Mouse (Mus musculus) lung, adult 2 months (tissue): Measurements from ENCODE around the gene Gm36210. TPM values are rescaled to one million over a fixed set of nuclear protein-coding genes. Genes with fewer than 3 reads are reported as not detected.
A peak's percentile ranks its signal among the peaks of the same experiment; 100 is the strongest.

ENCODE experiments used
- DNase-seq: peaks from one replicate; pipeline ENCODE4 v3.0.0; 2022
- H3K4me1 ChIP-seq: fragments of 200-500 bp; 2 replicates; pipeline ENCODE4 v1.6.1; 2011; ENCODE audit warnings: low read length; ENCODE audit not compliant: control insufficient read depth, insufficient read depth
- H3K4me3 ChIP-seq: fragments of 200-500 bp; replicated peaks from 2 replicates; pipeline ENCODE3; 2011; ENCODE audit warnings: low read depth, mild to moderate bottlenecking, control low read depth, low read length; ENCODE audit errors: extremely low read depth
- CTCF ChIP-seq: fragments of 200-500 bp; IDR thresholded peaks from 2 replicates; pipeline ENCODE4 v1.5.1; 2011; ENCODE audit warnings: mild to moderate bottlenecking, low read length, control low read depth; ENCODE audit not compliant: insufficient read depth
- POLR2A ChIP-seq: fragments of 200-500 bp; IDR thresholded peaks from 2 replicates; pipeline ENCODE4 v1.6.1; 2011; ENCODE audit warnings: low read depth, mild to moderate bottlenecking, control low read depth, low read length, borderline replicate concordance; ENCODE audit errors: extremely low read depth
- WGBS: fragments of 180-500 bp; shearing (Covaris S2); methylation state at CpG from one replicate; pipeline ENCODE4 v1.1.7; 2018; 5-methylcytosine and 5-hydroxymethylcytosine counted together
- polyA plus RNA-seq: library from polyadenylated mRNA; depleted of rRNA; stranded (reverse); fragments of >200 nt; gene quantifications from 2 replicates; pipeline ENCODE4 v1.2.3, GENCODE M21; 2012; rRNA removed

Gene Gm36210
- 0.15 and 0.20 TPM in 2 replicates for polyA plus RNA-seq

- WGBS, result 75% methylated on average over 10 of the region's 10 CpGs
- DNase-seq, result no peak
- TF ChIP-seq POLR2A, result no peak
- TF ChIP-seq CTCF, result no peak
- Histone ChIP-seq H3K4me1 (no peaks in the 10 kb centered on the region), H3K4me3 (no peak within 1 kb of the TSS)
Measured at GRCm38 (mm10) chr7:4906466-4906950, at the start of gene Gm36210. Gene Gm36210 (minus strand): TSS chr7:4906516.

GRCm38 (mm10) chr7:4953815-4954445, 47.6 kb upstream of the Gm36210 start:
- TF ChIP-seq CTCF, result no peak
- no peak for TF ChIP-seq POLR2A
- Histone ChIP-seq H3K4me1 (peaks cover 2% of the 10 kb centered on the region), H3K4me3 (no peak overlapping the region)
- 26% methylated on average over 10 of the region's 10 CpGs for WGBS
- no peak for DNase-seq

- no peak overlapping the region for H3K4me3 ChIP-seq
- H3K4me1 ChIP-seq, result peaks cover 2% of the 10 kb centered on the region
- 77% methylated on average over 19 of the region's 19 CpGs for WGBS
- no peak for DNase-seq
- TF ChIP-seq CTCF, result no peak
- no peak for TF ChIP-seq POLR2A
Measured at GRCm38 (mm10) chr7:4950561-4951342, 44.4 kb upstream of the Gm36210 start.

- TF ChIP-seq POLR2A (no peak), CTCF (no peak)
- 28% methylated on average over 6 of the region's 6 CpGs for WGBS
- Histone ChIP-seq H3K4me1 (no peaks in the 10 kb centered on the region), H3K4me3 (no peak overlapping the region)
- DNase-seq, result no peak
Measured at GRCm38 (mm10) chr7:4948386-4948785, 42.1 kb upstream of the Gm36210 start.

GRCm38 (mm10) chr7:4947855-4948254, 41.5 kb upstream of the Gm36210 start:
- no peak for DNase-seq
- 20% methylated on average over 2 of the region's 2 CpGs for WGBS
- Histone ChIP-seq H3K4me1 (no peaks in the 10 kb centered on the region), H3K4me3 (no peak overlapping the region)
- TF ChIP-seq POLR2A (no peak), CTCF (no peak)

GRCm38 (mm10) chr7:4943223-4943815, 37.0 kb upstream of the Gm36210 start:
- no peak for TF ChIP-seq POLR2A
- peak; percentile 91 for TF ChIP-seq CTCF
- H3K4me3 ChIP-seq, result peak overlapping the region; percentile 63
- WGBS, result 11% methylated on average over 15 of the region's 15 CpGs
- no peaks in the 10 kb centered on the region for H3K4me1 ChIP-seq
- DNase-seq, result peak; percentile 97

- no peak for DNase-seq
- Histone ChIP-seq H3K4me3 (no peak overlapping the region), H3K4me1 (no peaks in the 10 kb centered on the region)
- WGBS, result 42% methylated on average over 5 of the region's 5 CpGs
- TF ChIP-seq CTCF (no peak), POLR2A (no peak)
Measured at GRCm38 (mm10) chr7:4942673-4943072, 36.4 kb upstream of the Gm36210 start.

GRCm38 (mm10) chr7:4940068-4940479, 33.8 kb upstream of the Gm36210 start:
- Histone ChIP-seq H3K4me3 (no peak overlapping the region), H3K4me1 (no peaks in the 10 kb centered on the region)
- WGBS, result 22% methylated on average over 9 of the region's 9 CpGs
- no peak for TF ChIP-seq POLR2A
- TF ChIP-seq CTCF, result peak; percentile 79
- DNase-seq, result peak; percentile 80

GRCm38 (mm10) chr7:4938456-4938855, 32.1 kb upstream of the Gm36210 start:
- no peak overlapping the region for H3K4me3 ChIP-seq
- 24% methylated on average over 2 of the region's 2 CpGs for WGBS
- DNase-seq, result peak; percentile 77
- peak; percentile 87 for TF ChIP-seq CTCF
- TF ChIP-seq POLR2A, result no peak
- H3K4me1 ChIP-seq, result no peaks in the 10 kb centered on the region
